In genomic region chr2:9852851-9853576, GRCm38 (mm10) we compare ENCODE assay signal across 16 mouse cellular contexts. TPM values are rescaled to one million over a fixed set of nuclear protein-coding genes. Genes with fewer than 3 reads are reported as not detected.
A peak's percentile ranks its signal among the peaks of the same experiment; 100 is the strongest.
DNase-seq lines count a peak whose midpoint lies in the region; ATAC-seq and TF ChIP-seq lines count a peak whose summit lies in the region.
"Had no signal": no experiment of that assay in that cellular context is flagged by ENCODE, and none has a peak within 500 bp of the region (broad histone marks: within the 10 kb centered on the region; RNA-seq: fewer than 3 reads in every experiment).

No protein-coding gene starts in this region.

- no peak overlapping the region for H3K4me2 ChIP-seq in hindbrain, embryonic 12.5 days (replicated peaks)
- no peak overlapping the region for H3K4me2 ChIP-seq in hindbrain, postnatal 0 days (ENCODE audit: low read depth, low read length)
- no peak overlapping the region for H3K4me2 ChIP-seq in midbrain, embryonic 11.5 days
- H3K4me2 ChIP-seq in hindbrain, embryonic 16.5 days (ENCODE audit: low read length): peak overlapping the region; percentile 19
- peak overlapping the region; percentile 32 for H3K4me2 ChIP-seq in neural tube, embryonic 15.5 days

- ATAC-seq in hindbrain, embryonic 12.5 days (ENCODE audit: low FRiP score): 0 out of 2 replicates have a peak, but pooled peaks have one; percentile 46
- no peak for ATAC-seq in hindbrain, postnatal 0 days
- peak; percentile 52; the same call in 1 of the 2 replicates for ATAC-seq in midbrain, embryonic 11.5 days (ENCODE audit: low FRiP score)
- peak; percentile 58; the same call in 1 of the 2 replicates for ATAC-seq in hindbrain, embryonic 16.5 days
- ATAC-seq in neural tube, embryonic 15.5 days (ENCODE audit: low FRiP score): peak; percentile 53; the same call in 1 of the 2 replicates

- no peak for TF ChIP-seq CTCF in hindbrain, postnatal 0 days (IDR thresholded peaks at IDR 0.05; ENCODE audit: low read depth)
- no peak for TF ChIP-seq CTCF in layer of hippocampus, adult 2 months (conservative IDR thresholded peaks at IDR 0.05)

- WGBS in hindbrain, embryonic 12.5 days: 38% methylated on average over 13 of the region's 13 CpGs
- 43% methylated on average over 13 of the region's 13 CpGs for WGBS in hindbrain, postnatal 0 days
- WGBS in midbrain, embryonic 11.5 days: 47% methylated on average over 13 of the region's 13 CpGs
- WGBS in midbrain, embryonic 10.5 days: 56% methylated on average over 13 of the region's 13 CpGs
- 34% methylated on average over 13 of the region's 13 CpGs for WGBS in hindbrain, embryonic 16.5 days
- WGBS in neural tube, embryonic 15.5 days: 9% methylated on average over 13 of the region's 13 CpGs

- H3K4me3 ChIP-seq in hindbrain, embryonic 12.5 days: no peak overlapping the region
- no peak overlapping the region for H3K4me3 ChIP-seq in hindbrain, postnatal 0 days (ENCODE audit: low read length)
- no peak overlapping the region for H3K4me3 ChIP-seq in midbrain, embryonic 11.5 days (ENCODE audit: low read depth, low read length)
- H3K4me3 ChIP-seq in midbrain, embryonic 10.5 days: no peak overlapping the region
- H3K4me3 ChIP-seq in hindbrain, embryonic 16.5 days (ENCODE audit: low read length): no peak overlapping the region
- no peak overlapping the region for H3K4me3 ChIP-seq in neural tube, embryonic 15.5 days (replicated peaks)
- no peak overlapping the region for H3K4me3 ChIP-seq in layer of hippocampus, adult 2 months

- DNase-seq in hindbrain, postnatal 0 days (ENCODE audit: low spot score): no peak
- DNase-seq in midbrain, embryonic 11.5 days (ENCODE audit: low spot score, missing footprints): peak; percentile 87
- no peak for DNase-seq in midbrain, embryonic 10.5 days (ENCODE audit: low spot score)
- no peak for DNase-seq in yolk sac, embryonic 10.5 days (ENCODE audit: low spot score)
- no peak for DNase-seq in layer of hippocampus, adult 2 months (ENCODE audit: low spot score in 2 of 2)
- DNase-seq: kidney, postnatal 36 days; lung, adult 2 months; right cerebral cortex, postnatal 14 days; thymus, adult 18-20 months had no signal

- no peaks in the 10 kb centered on the region for H3K27me3 ChIP-seq in hindbrain, embryonic 12.5 days
- H3K27me3 ChIP-seq in hindbrain, postnatal 0 days (ENCODE audit: insufficient read depth, low read length): no peaks in the 10 kb centered on the region
- H3K27me3 ChIP-seq in midbrain, embryonic 11.5 days (ENCODE audit: control insufficient read depth, insufficient read depth, low read length): no peaks in the 10 kb centered on the region
- H3K27me3 ChIP-seq in midbrain, embryonic 10.5 days (ENCODE audit: low read depth, poor library complexity, severe bottlenecking): peaks cover 5% of the 10 kb centered on the region; the same call in 1 of the 2 replicates
- no peaks in the 10 kb centered on the region for H3K27me3 ChIP-seq in hindbrain, embryonic 16.5 days (replicated peaks; ENCODE audit: control insufficient read depth, insufficient read depth, low read length)
- no peaks in the 10 kb centered on the region for H3K27me3 ChIP-seq in neural tube, embryonic 15.5 days (replicated peaks)

- peaks cover 5% of the 10 kb centered on the region; the same call in 1 of the 2 replicates for H3K4me1 ChIP-seq in hindbrain, embryonic 12.5 days
- H3K4me1 ChIP-seq in hindbrain, postnatal 0 days (ENCODE audit: insufficient read depth, low read length): no peaks in the 10 kb centered on the region
- H3K4me1 ChIP-seq in midbrain, embryonic 11.5 days (ENCODE audit: control insufficient read depth, insufficient read depth, low read length): no peaks in the 10 kb centered on the region
- H3K4me1 ChIP-seq in midbrain, embryonic 10.5 days: peaks cover 14% of the 10 kb centered on the region
- no peaks in the 10 kb centered on the region; the same call in 1 of the 2 replicates for H3K4me1 ChIP-seq in hindbrain, embryonic 16.5 days (ENCODE audit: control insufficient read depth, insufficient read depth, low read depth, low read length)
- H3K4me1 ChIP-seq in neural tube, embryonic 15.5 days: peaks cover 8% of the 10 kb centered on the region

- no peak overlapping the region for H3K27ac ChIP-seq in hindbrain, embryonic 12.5 days
- no peak overlapping the region for H3K27ac ChIP-seq in hindbrain, postnatal 0 days
- no peak overlapping the region for H3K27ac ChIP-seq in midbrain, embryonic 11.5 days (ENCODE audit: low read depth, low read length)
- H3K27ac ChIP-seq in midbrain, embryonic 10.5 days (replicated peaks): no peak overlapping the region; the same call in 1 of the 2 replicates
- H3K27ac ChIP-seq in hindbrain, embryonic 16.5 days (ENCODE audit: low read depth, low read length): no peak overlapping the region
- H3K27ac ChIP-seq in neural tube, embryonic 15.5 days (replicated peaks): no peak overlapping the region
- no peak overlapping the region for H3K27ac ChIP-seq in layer of hippocampus, adult 2 months

- H3K9me3 ChIP-seq in hindbrain, embryonic 12.5 days (replicated peaks): no peaks in the 10 kb centered on the region
- H3K9me3 ChIP-seq in hindbrain, postnatal 0 days (ENCODE audit: low read length): no peaks in the 10 kb centered on the region
- H3K9me3 ChIP-seq in midbrain, embryonic 11.5 days (ENCODE audit: control insufficient read depth, low read length): no peaks in the 10 kb centered on the region
- H3K9me3 ChIP-seq in midbrain, embryonic 10.5 days (replicated peaks): no peaks in the 10 kb centered on the region
- no peaks in the 10 kb centered on the region for H3K9me3 ChIP-seq in hindbrain, embryonic 16.5 days (ENCODE audit: control insufficient read depth, low read length)
- H3K9me3 ChIP-seq in neural tube, embryonic 15.5 days (replicated peaks): no peaks in the 10 kb centered on the region

- no peak overlapping the region for H3K9ac ChIP-seq in hindbrain, embryonic 12.5 days
- no peak overlapping the region for H3K9ac ChIP-seq in hindbrain, postnatal 0 days (replicated peaks; ENCODE audit: low read length)
- H3K9ac ChIP-seq in midbrain, embryonic 11.5 days (ENCODE audit: low read length): no peak overlapping the region
- no peak overlapping the region for H3K9ac ChIP-seq in hindbrain, embryonic 16.5 days (ENCODE audit: low read depth, low read length)
- no peak overlapping the region for H3K9ac ChIP-seq in neural tube, embryonic 15.5 days (replicated peaks)

- no peaks in the 10 kb centered on the region for H3K36me3 ChIP-seq in hindbrain, embryonic 12.5 days
- no peaks in the 10 kb centered on the region for H3K36me3 ChIP-seq in hindbrain, postnatal 0 days (ENCODE audit: insufficient read depth, low read length)
- no peaks in the 10 kb centered on the region for H3K36me3 ChIP-seq in midbrain, embryonic 11.5 days (ENCODE audit: control insufficient read depth, insufficient read depth, low read length)
- no peaks in the 10 kb centered on the region for H3K36me3 ChIP-seq in midbrain, embryonic 10.5 days
- no peaks in the 10 kb centered on the region for H3K36me3 ChIP-seq in hindbrain, embryonic 16.5 days (ENCODE audit: control insufficient read depth, insufficient read depth, low read length)
- H3K36me3 ChIP-seq in neural tube, embryonic 15.5 days: no peaks in the 10 kb centered on the region

RNA-seq across cellular contexts. Expression of gene 4930412O13Rik, which starts 28.0 kb away (rescaled TPM):
- 1.1 and 2.9 TPM in 2 replicates for polyA plus RNA-seq in hindbrain, embryonic 12.5 days (2016; fragmentation: Nextera tagmentation; extraction: Ambion mirVana)
- total RNA-seq in hindbrain, postnatal 0 days (2014; rRNA removed): not detected in 2 replicates
- polyA plus RNA-seq in hindbrain, postnatal 0 days (2015; fragmentation: Nextera tagmentation; extraction: Ambion mirVana): 0.57 and 0.75 TPM in 2 replicates
- polyA plus RNA-seq in midbrain, embryonic 11.5 days (2014; fragmentation: Nextera tagmentation; extraction: Ambion mirVana): 0.20 and 1.2 TPM in 2 replicates
- 0.31 and 1.1 TPM in 2 replicates for polyA plus RNA-seq in midbrain, embryonic 10.5 days (2016; fragmentation: Nextera tagmentation; extraction: Ambion mirVana)
- 0.28 and 0.47 TPM in 2 replicates for polyA plus RNA-seq in hindbrain, embryonic 16.5 days (2015; fragmentation: Nextera tagmentation; extraction: Ambion mirVana)
- polyA plus RNA-seq in neural tube, embryonic 15.5 days (2015; fragmentation: Nextera tagmentation; extraction: Ambion mirVana): 0.23 TPM in 1 of 2 replicates, not detected in the other
- not detected for total RNA-seq in layer of hippocampus, adult 2 months (2021)
- polyA plus RNA-seq: cortical plate, adult 2 months; frontal cortex, adult 2 months; lung, adult 2 months had no signal

RNA-seq across cellular contexts. Expression of gene 9230102O04Rik, which starts 36.3 kb away (rescaled TPM):
- 3.5 and 3.8 TPM in 2 replicates for polyA plus RNA-seq in hindbrain, embryonic 12.5 days (2016; fragmentation: Nextera tagmentation; extraction: Ambion mirVana)
- 1.5 TPM in 1 of 2 replicates, not detected in the other for total RNA-seq in hindbrain, postnatal 0 days (2014; rRNA removed)
- polyA plus RNA-seq in hindbrain, postnatal 0 days (2015; fragmentation: Nextera tagmentation; extraction: Ambion mirVana): 0.76 and 1.0 TPM in 2 replicates
- polyA plus RNA-seq in midbrain, embryonic 11.5 days (2014; fragmentation: Nextera tagmentation; extraction: Ambion mirVana): 1.4 and 1.6 TPM in 2 replicates
- polyA plus RNA-seq in midbrain, embryonic 10.5 days (2016; fragmentation: Nextera tagmentation; extraction: Ambion mirVana): 0.47 and 1.2 TPM in 2 replicates
- 0.35 and 1.1 TPM in 2 replicates for polyA plus RNA-seq in hindbrain, embryonic 16.5 days (2015; fragmentation: Nextera tagmentation; extraction: Ambion mirVana)
- polyA plus RNA-seq in neural tube, embryonic 15.5 days (2015; fragmentation: Nextera tagmentation; extraction: Ambion mirVana): 0.49 TPM in 1 of 2 replicates, not detected in the other
- total RNA-seq in layer of hippocampus, adult 2 months (2021): not detected
- polyA plus RNA-seq: cortical plate, adult 2 months; frontal cortex, adult 2 months; heart, embryonic 14.5 days; limb, embryonic 14.5 days; lung, adult 2 months had no signal

RNA-seq across cellular contexts. Expression of gene Gata3, which starts 36.8 kb away (rescaled TPM):
- polyA plus RNA-seq in hindbrain, embryonic 12.5 days (2016; fragmentation: Nextera tagmentation; extraction: Ambion mirVana): 48.4 and 63.4 TPM in 2 replicates
- total RNA-seq in hindbrain, postnatal 0 days (2014; rRNA removed): 2.3 and 3.5 TPM in 2 replicates
- polyA plus RNA-seq in hindbrain, postnatal 0 days (2015; fragmentation: Nextera tagmentation; extraction: Ambion mirVana): 17.6 and 20.5 TPM in 2 replicates
- 34.1 and 34.8 TPM in 2 replicates for polyA plus RNA-seq in midbrain, embryonic 11.5 days (2014; fragmentation: Nextera tagmentation; extraction: Ambion mirVana)
- polyA plus RNA-seq in midbrain, embryonic 10.5 days (2016; fragmentation: Nextera tagmentation; extraction: Ambion mirVana): 10.5 and 28.2 TPM in 2 replicates
- polyA plus RNA-seq in hindbrain, embryonic 16.5 days (2015; fragmentation: Nextera tagmentation; extraction: Ambion mirVana): 27.2 and 33.8 TPM in 2 replicates
- 15.6 and 16.0 TPM in 2 replicates for polyA plus RNA-seq in neural tube, embryonic 15.5 days (2015; fragmentation: Nextera tagmentation; extraction: Ambion mirVana)
- not detected for total RNA-seq in layer of hippocampus, adult 2 months (2021)
- polyA plus RNA-seq: frontal cortex, adult 2 months had no signal

Comparison
In these comparisons a context has a peak if more than half of its experiments do, and no peak if none do; other contexts are left out.
1. H3K4me2 ChIP-seq: peak in hindbrain, embryonic 16.5 days (single experiment) and neural tube, embryonic 15.5 days (single experiment); none in hindbrain, embryonic 12.5 days (single experiment), hindbrain, postnatal 0 days (single experiment) and midbrain, embryonic 11.5 days (single experiment).